Mouse (Mus musculus) megakaryocyte-erythroid progenitor cell, adult 5 weeks (primary cell): ENCODE measurements around the gene Gm6676. TPM values are rescaled to one million over a fixed set of nuclear protein-coding genes. Genes with fewer than 3 reads are reported as not detected.

Experiments
- polyA plus RNA-seq: library from polyadenylated mRNA; stranded (reverse); fragments of >175 nt; gene quantifications from 2 replicates; pipeline ENCODE4 v1.2.3, GENCODE M21; 2012

Gm6676 gene
- polyA plus RNA-seq, result not detected in 2 replicates

GRCm38 (mm10) chr14:7125312-7125711, at the start of gene Gm6676:
Gene Gm6676 (minus strand): TSS chr14:7125412.

GRCm38 (mm10) chr14:7174483-7174971, 49.3 kb upstream of the Gm6676 start, which contains the start of gene Gm3512:
Gene Gm3512 (minus strand): TSS chr14:7174533.

GRCm38 (mm10) chr14:7100521-7100920, 24.7 kb downstream of the Gm6676 start, which contains the start of gene Gm3696:
Gene Gm3696 (minus strand): TSS chr14:7100621.

Other genes starting within 250 kb of the Gm6676 start
- not detected in 2 replicates for gene Gm3667, start 235.4 kb downstream of the Gm6676 start, polyA plus RNA-seq
- not detected in 2 replicates for gene Gm6356, start 151.6 kb downstream of the Gm6676 start, polyA plus RNA-seq
- gene Gm10406, start 98.0 kb downstream of the Gm6676 start, polyA plus RNA-seq, result not detected in 2 replicates
- gene Gm3685, start 80.4 kb downstream of the Gm6676 start, polyA plus RNA-seq, result not detected in 2 replicates
- not detected in 2 replicates for gene Gm3696, start 24.8 kb downstream of the Gm6676 start, polyA plus RNA-seq
- 0.14 TPM in 1 of 2 replicates, not detected in the other for gene Gm3512, start 49.1 kb upstream of the Gm6676 start, polyA plus RNA-seq
- gene Gm16434, start 69.1 kb upstream of the Gm6676 start, polyA plus RNA-seq, result not detected in 2 replicates
- not detected in 2 replicates for gene Gm3727, start 139.3 kb upstream of the Gm6676 start, polyA plus RNA-seq
- 0.05 TPM in 1 of 2 replicates, not detected in the other for gene Gm3739, start 189.6 kb upstream of the Gm6676 start, polyA plus RNA-seq
- gene Gm5797, start 207.0 kb upstream of the Gm6676 start, polyA plus RNA-seq, result not detected in 2 replicates
- gene Gm8374, start 239.7 kb upstream of the Gm6676 start, polyA plus RNA-seq, result not detected in 2 replicates